20 mouse cellular contexts compared by ENCODE assay signal in the genomic region with DNA sequence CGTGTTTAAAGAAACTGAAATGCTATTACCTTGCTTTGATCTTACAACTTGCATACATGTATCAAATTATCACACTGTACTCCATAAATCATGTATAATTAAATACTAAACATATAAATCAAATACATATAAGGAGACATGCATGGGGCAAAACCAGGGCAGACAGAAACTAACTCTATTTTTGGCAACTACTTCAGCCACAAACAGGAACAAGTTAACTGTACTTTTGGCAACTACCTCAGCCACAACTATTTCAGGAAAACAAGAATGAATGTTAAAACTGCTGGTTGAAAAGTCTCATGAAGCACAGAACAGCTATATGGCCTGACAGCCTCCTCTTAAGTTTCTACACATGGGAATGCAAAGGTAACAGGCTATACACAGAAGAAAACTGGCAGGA. TPM values are rescaled to one million over a fixed set of nuclear protein-coding genes. Genes with fewer than 3 reads are reported as not detected.
DNase-seq lines count a peak whose midpoint lies in the region; ATAC-seq and TF ChIP-seq lines count a peak whose summit lies in the region.
"Had no signal": no experiment of that assay in that cellular context is flagged by ENCODE, and none has a peak within 500 bp of the region (broad histone marks: within the 10 kb centered on the region; RNA-seq: fewer than 3 reads in every experiment).

No protein-coding gene starts in this region.

- no peaks in the 10 kb centered on the region for H3K4me1 ChIP-seq in embryonic facial prominence, embryonic 14.5 days (ENCODE audit: control insufficient read depth, insufficient read depth, low read length)
- H3K4me1 ChIP-seq in embryonic facial prominence, embryonic 10.5 days = no peaks in the 10 kb centered on the region
- no peaks in the 10 kb centered on the region for H3K4me1 ChIP-seq in kidney, postnatal 0 days (replicated peaks; ENCODE audit: insufficient read depth, low read length)
- peaks cover 7% of the 10 kb centered on the region for H3K4me1 ChIP-seq in heart, embryonic 15.5 days (replicated peaks)
- no peaks in the 10 kb centered on the region for H3K4me1 ChIP-seq in intestine, embryonic 16.5 days (ENCODE audit: control insufficient read depth, insufficient read depth, low read length)
- H3K4me1 ChIP-seq: embryonic facial prominence, embryonic 13.5 days; forebrain, embryonic 10.5 days; kidney, embryonic 15.5 days; lung, embryonic 15.5 days; midbrain, embryonic 10.5 days had no signal

- H3K9me3 ChIP-seq in embryonic facial prominence, embryonic 14.5 days (ENCODE audit: control insufficient read depth, low read length) = no peaks in the 10 kb centered on the region
- no peaks in the 10 kb centered on the region for H3K9me3 ChIP-seq in embryonic facial prominence, embryonic 10.5 days
- H3K9me3 ChIP-seq in kidney, postnatal 0 days (replicated peaks; ENCODE audit: low read length) = no peaks in the 10 kb centered on the region
- no peaks in the 10 kb centered on the region for H3K9me3 ChIP-seq in heart, embryonic 15.5 days (replicated peaks)
- no peaks in the 10 kb centered on the region for H3K9me3 ChIP-seq in intestine, embryonic 16.5 days (ENCODE audit: control insufficient read depth, low read length)
- H3K9me3 ChIP-seq: embryonic facial prominence, embryonic 13.5 days; forebrain, embryonic 10.5 days; kidney, embryonic 15.5 days; lung, embryonic 15.5 days; midbrain, embryonic 10.5 days had no signal

- WGBS in embryonic facial prominence, embryonic 14.5 days = 97% methylated on average over 1 of the region's 1 CpGs
- WGBS in embryonic facial prominence, embryonic 10.5 days = 96% methylated on average over 1 of the region's 1 CpGs
- WGBS in kidney, postnatal 0 days = 92% methylated on average over 1 of the region's 1 CpGs
- WGBS in heart, embryonic 15.5 days = 88% methylated on average over 1 of the region's 1 CpGs
- 97% methylated on average over 1 of the region's 1 CpGs for WGBS in intestine, embryonic 16.5 days

- peak; percentile 16 for DNase-seq in embryonic facial prominence, embryonic 14.5 days (ENCODE audit: low spot score)
- no peak for DNase-seq in embryonic facial prominence, embryonic 10.5 days (ENCODE audit: low spot score)
- peak; percentile 7 for DNase-seq in kidney, postnatal 0 days (ENCODE audit: low spot score)
- no peak for DNase-seq in kidney, postnatal 36 days
- no peak for DNase-seq in gastrocnemius, adult 18-20 months (ENCODE audit: low spot score)
- DNase-seq in cerebellum, adult 9-11 months = no peak
- DNase-seq: adrenal gland, adult 2 months; cerebellum, adult 9-10 months; gastrocnemius, postnatal 10 days; lung, postnatal 4 days had no signal

- peaks cover 71% of the 10 kb centered on the region for H3K36me3 ChIP-seq in embryonic facial prominence, embryonic 14.5 days (ENCODE audit: control insufficient read depth, insufficient read depth, low read length)
- peaks cover 79% of the 10 kb centered on the region for H3K36me3 ChIP-seq in embryonic facial prominence, embryonic 10.5 days (replicated peaks)
- H3K36me3 ChIP-seq in kidney, postnatal 0 days (ENCODE audit: insufficient read depth, low read length) = peaks cover 33% of the 10 kb centered on the region
- H3K36me3 ChIP-seq in heart, embryonic 15.5 days = peaks cover 72% of the 10 kb centered on the region
- peaks cover 14% of the 10 kb centered on the region for H3K36me3 ChIP-seq in intestine, embryonic 16.5 days (ENCODE audit: control insufficient read depth, insufficient read depth, low read length)

- 0 out of 2 replicates have a peak overlapping the region, but pooled peaks have one; percentile 28 for H3K27ac ChIP-seq in embryonic facial prominence, embryonic 14.5 days (replicated peaks; ENCODE audit: low read depth, low read length)
- H3K27ac ChIP-seq in embryonic facial prominence, embryonic 10.5 days (replicated peaks) = no peak overlapping the region
- H3K27ac ChIP-seq in kidney, postnatal 0 days = no peak overlapping the region
- H3K27ac ChIP-seq in heart, embryonic 15.5 days = peak overlapping the region; percentile 82
- no peak overlapping the region for H3K27ac ChIP-seq in intestine, embryonic 16.5 days (ENCODE audit: low read length)
- H3K27ac ChIP-seq: embryonic facial prominence, embryonic 13.5 days; forebrain, embryonic 10.5 days; kidney, embryonic 15.5 days; liver, embryonic 14.5 days; lung, embryonic 15.5 days; midbrain, embryonic 10.5 days had no signal

- no peak overlapping the region for H3K4me3 ChIP-seq in embryonic facial prominence, embryonic 14.5 days (ENCODE audit: low read depth, low read length)
- no peak overlapping the region for H3K4me3 ChIP-seq in embryonic facial prominence, embryonic 10.5 days
- H3K4me3 ChIP-seq in kidney, postnatal 0 days (replicated peaks; ENCODE audit: low read depth, low read length) = no peak overlapping the region
- H3K4me3 ChIP-seq in heart, embryonic 15.5 days = no peak overlapping the region
- H3K4me3 ChIP-seq in intestine, embryonic 16.5 days (ENCODE audit: low read length) = no peak overlapping the region
- H3K4me3 ChIP-seq: embryonic facial prominence, embryonic 13.5 days; forebrain, embryonic 10.5 days; kidney, embryonic 15.5 days; lung, embryonic 15.5 days; midbrain, embryonic 10.5 days had no signal

- no peaks in the 10 kb centered on the region for H3K27me3 ChIP-seq in embryonic facial prominence, embryonic 14.5 days (replicated peaks; ENCODE audit: control insufficient read depth, insufficient read depth, low read length)
- no peaks in the 10 kb centered on the region for H3K27me3 ChIP-seq in embryonic facial prominence, embryonic 10.5 days (replicated peaks; ENCODE audit: low read depth, poor library complexity, severe bottlenecking)
- H3K27me3 ChIP-seq in kidney, postnatal 0 days (ENCODE audit: insufficient read depth, low read length) = no peaks in the 10 kb centered on the region
- H3K27me3 ChIP-seq in heart, embryonic 15.5 days = no peaks in the 10 kb centered on the region
- H3K27me3 ChIP-seq in intestine, embryonic 16.5 days (replicated peaks; ENCODE audit: control insufficient read depth, insufficient read depth, low read length) = no peaks in the 10 kb centered on the region
- H3K27me3 ChIP-seq: embryonic facial prominence, embryonic 13.5 days; kidney, embryonic 15.5 days; lung, embryonic 15.5 days had no signal

- H3K4me2 ChIP-seq in embryonic facial prominence, embryonic 14.5 days (ENCODE audit: low read depth, low read length) = no peak overlapping the region
- no peak overlapping the region for H3K4me2 ChIP-seq in kidney, postnatal 0 days (ENCODE audit: low read length)
- no peak overlapping the region for H3K4me2 ChIP-seq in heart, embryonic 15.5 days
- no peak overlapping the region for H3K4me2 ChIP-seq in intestine, embryonic 16.5 days (ENCODE audit: low read depth, low read length)
- H3K4me2 ChIP-seq: embryonic facial prominence, embryonic 13.5 days; kidney, embryonic 15.5 days; lung, embryonic 15.5 days had no signal

- no peak overlapping the region for H3K9ac ChIP-seq in embryonic facial prominence, embryonic 14.5 days (ENCODE audit: low read depth, low read length)
- no peak overlapping the region for H3K9ac ChIP-seq in kidney, postnatal 0 days (ENCODE audit: low read depth, low read length)
- no peak overlapping the region for H3K9ac ChIP-seq in heart, embryonic 15.5 days
- H3K9ac ChIP-seq in intestine, embryonic 16.5 days (ENCODE audit: low read depth, low read length) = no peak overlapping the region
- H3K9ac ChIP-seq: embryonic facial prominence, embryonic 13.5 days; kidney, embryonic 15.5 days; liver, embryonic 14.5 days; lung, embryonic 15.5 days had no signal

- TF ChIP-seq CTCF in kidney, postnatal 0 days (IDR thresholded peaks at IDR 0.05; ENCODE audit: low read depth) = no peak

- ATAC-seq in embryonic facial prominence, embryonic 14.5 days (ENCODE audit: low read depth) = no peak
- no peak for ATAC-seq in kidney, postnatal 0 days (replicated peaks; ENCODE audit: low FRiP score, low read depth)
- no peak for ATAC-seq in heart, embryonic 15.5 days (replicated peaks; ENCODE audit: insufficient number of reproducible peaks, insufficient read depth, low FRiP score, low read depth)
- ATAC-seq in intestine, embryonic 16.5 days = no peak
- ATAC-seq: hindbrain, embryonic 16.5 days; intestine, postnatal 0 days had no signal

RNA-seq across cellular contexts. Expression of a gene that starts 40.1 kb away (rescaled TPM):
- 243 and 255 TPM in 2 replicates for polyA plus RNA-seq in embryonic facial prominence, embryonic 14.5 days (2014; fragmentation: Nextera tagmentation; extraction: Ambion mirVana)
- polyA plus RNA-seq in embryonic facial prominence, embryonic 10.5 days (2016; fragmentation: Nextera tagmentation; extraction: Ambion mirVana) = 227 and 229 TPM in 2 replicates
- polyA plus RNA-seq in kidney, postnatal 0 days (2015; fragmentation: Nextera tagmentation; extraction: Ambion mirVana) = 227 and 250 TPM in 2 replicates
- polyA plus RNA-seq in heart, embryonic 15.5 days (2015; fragmentation: Nextera tagmentation; extraction: Ambion mirVana) = 267 and 292 TPM in 2 replicates
- 10 to 100 TPM; 40.0 to 50.8 TPM for total RNA-seq in gastrocnemius, adult 18-20 months (2021)
- 354 and 361 TPM in 2 replicates for polyA plus RNA-seq in intestine, embryonic 16.5 days (2015; fragmentation: Nextera tagmentation; extraction: Ambion mirVana)

Comparison
In these comparisons a context has a peak if more than half of its experiments do, and no peak if none do; other contexts are left out.
1. DNase-seq: peak in embryonic facial prominence, embryonic 14.5 days (single experiment) and kidney, postnatal 0 days (single experiment); none in embryonic facial prominence, embryonic 10.5 days (single experiment), kidney, postnatal 36 days (0 of 2), gastrocnemius, adult 18-20 months (single experiment) and cerebellum, adult 9-11 months (single experiment).
2. H3K27ac ChIP-seq: peak in embryonic facial prominence, embryonic 14.5 days (single experiment) and heart, embryonic 15.5 days (single experiment); none in embryonic facial prominence, embryonic 10.5 days (single experiment), kidney, postnatal 0 days (single experiment) and intestine, embryonic 16.5 days (single experiment).